Mouse (Mus musculus): Measurements from ENCODE around the gene Dctn2.

Gene Dctn2

GRCm38 (mm10) chr10:127263631-127264030 is 2.5 kb upstream of the Dctn2 start:
- DNase-seq (ENCODE audit: low spot score in 2 of 2), result no peak

- DNase-seq (ENCODE audit: low spot score in 2 of 2), result no peak
Observed at GRCm38 (mm10) chr10:127264336-127264735, 1.8 kb upstream of the Dctn2 start.

- DNase-seq (ENCODE audit: low spot score in 2 of 2), result no peak
Observed at GRCm38 (mm10) chr10:127264971-127265370, 1.2 kb upstream of the Dctn2 start.

- DNase-seq (ENCODE audit: low spot score in 2 of 2), result no peak
Observed at GRCm38 (mm10) chr10:127265727-127266111, 449 bp upstream of the Dctn2 start.

- no peak for DNase-seq (ENCODE audit: low spot score in 2 of 2)
Observed at GRCm38 (mm10) chr10:127267318-127267717, 1.1 kb downstream of the Dctn2 start.

- no peak for DNase-seq (ENCODE audit: low spot score in 2 of 2)
Observed at GRCm38 (mm10) chr10:127268401-127268800, 2.2 kb downstream of the Dctn2 start.

- no peak for DNase-seq (ENCODE audit: low spot score in 2 of 2)
Observed at GRCm38 (mm10) chr10:127269036-127269435, 2.9 kb downstream of the Dctn2 start.

GRCm38 (mm10) chr10:127269884-127270283 is 3.7 kb downstream of the Dctn2 start:
- DNase-seq (ENCODE audit: low spot score in 2 of 2), result no peak

- DNase-seq (ENCODE audit: low spot score in 2 of 2), result no peak
Observed at GRCm38 (mm10) chr10:127272371-127272770, 6.2 kb downstream of the Dctn2 start.

- DNase-seq (ENCODE audit: low spot score in 2 of 2), result no peak
Observed at GRCm38 (mm10) chr10:127274261-127275022, 8.3 kb downstream of the Dctn2 start.

- DNase-seq (ENCODE audit: low spot score in 2 of 2), result no peak
Observed at GRCm38 (mm10) chr10:127279730-127280129, 13.6 kb downstream of the Dctn2 start.

GRCm38 (mm10) chr10:127281316-127281715 is 15.1 kb downstream of the Dctn2 start:
- DNase-seq (ENCODE audit: low spot score in 2 of 2), result no peak

GRCm38 (mm10) chr10:127282620-127283215 is 16.6 kb downstream of the Dctn2 start:
- no peak for DNase-seq (ENCODE audit: low spot score in 2 of 2)

GRCm38 (mm10) chr10:127284105-127284622 is 18.0 kb downstream of the Dctn2 start:
- DNase-seq (ENCODE audit: low spot score in 2 of 2), result no peak

GRCm38 (mm10) chr10:127284724-127285500 is 18.7 kb downstream of the Dctn2 start:
- no peak for DNase-seq (ENCODE audit: low spot score in 2 of 2)

GRCm38 (mm10) chr10:127285644-127286043 is 19.5 kb downstream of the Dctn2 start:
- DNase-seq (ENCODE audit: low spot score in 2 of 2), result no peak

- no peak for DNase-seq (ENCODE audit: low spot score in 2 of 2)
Observed at GRCm38 (mm10) chr10:127286194-127286593, 20.0 kb downstream of the Dctn2 start.

GRCm38 (mm10) chr10:127286730-127287129 is 20.6 kb downstream of the Dctn2 start:
- no peak for DNase-seq (ENCODE audit: low spot score in 2 of 2)

- no peak for DNase-seq (ENCODE audit: low spot score in 2 of 2)
Observed at GRCm38 (mm10) chr10:127287271-127287935, 21.2 kb downstream of the Dctn2 start.

GRCm38 (mm10) chr10:127287936-127288293 is 21.7 kb downstream of the Dctn2 start:
- no peak for DNase-seq (ENCODE audit: low spot score in 2 of 2)

GRCm38 (mm10) chr10:127288328-127288799 is 22.2 kb downstream of the Dctn2 start:
- DNase-seq (ENCODE audit: low spot score in 2 of 2), result peak in 1 of 2 experiments; percentile 59
